Mouse (Mus musculus): ENCODE measurements around the gene Ell2. TPM values are rescaled to one million over a fixed set of nuclear protein-coding genes. Genes with fewer than 3 reads are reported as not detected.
A peak's percentile ranks its signal among the peaks of the same experiment; 100 is the strongest.

Gene Ell2
- polyA plus RNA-seq, 1 experiment from 2014 or later, result 8.4 TPM

DNA sequence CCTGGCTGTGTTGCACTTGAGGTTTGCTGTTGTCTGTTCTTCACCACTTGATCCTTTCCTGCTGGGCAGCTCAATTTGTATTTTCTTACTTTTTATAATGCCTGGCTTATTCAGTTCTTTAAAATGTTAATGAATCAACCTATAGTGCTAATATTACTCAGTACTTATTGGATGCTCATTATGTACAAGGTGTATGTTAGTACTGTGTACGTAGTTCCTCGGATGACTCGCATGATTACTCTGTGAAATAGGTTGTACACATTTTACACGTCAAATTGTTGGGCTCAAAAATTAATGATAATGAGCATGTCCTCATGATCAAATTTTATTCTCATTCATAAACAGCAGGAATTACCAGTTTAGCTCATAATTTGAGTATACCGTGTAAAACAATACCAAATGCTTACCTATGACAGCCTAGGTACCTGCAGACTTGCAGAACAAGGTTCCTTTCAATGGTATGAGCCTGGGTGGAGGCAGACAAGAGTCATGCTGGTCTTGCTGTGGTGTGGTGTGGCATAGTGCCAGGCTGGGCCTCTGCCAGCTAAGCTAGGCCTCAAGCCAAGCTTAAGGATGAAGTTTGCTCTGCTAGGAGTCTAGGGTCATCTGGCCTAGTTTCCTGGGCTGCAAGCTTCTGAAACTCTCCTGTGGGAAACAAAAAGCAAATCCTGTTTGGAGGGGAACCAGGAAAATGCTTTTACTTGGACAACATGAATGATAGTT, 45.8 kb downstream of the Ell2 start:
- Histone ChIP-seq H3K36me3 (no peaks in the 10 kb centered on the region), H3K4me2 (replicated peaks) (no peak overlapping the region), H3K27me3 (no peaks in the 10 kb centered on the region), H3K9me3 (replicated peaks) (no peaks in the 10 kb centered on the region), H3K4me1 (no peaks in the 10 kb centered on the region), H3K4me3 (no peak overlapping the region), H3K9ac (no peak overlapping the region), H3K27ac (no peak overlapping the region)
- WGBS, result 90% methylated on average over 5 of the region's 5 CpGs
- no peak for ATAC-seq (ENCODE audit: low FRiP score)

DNA sequence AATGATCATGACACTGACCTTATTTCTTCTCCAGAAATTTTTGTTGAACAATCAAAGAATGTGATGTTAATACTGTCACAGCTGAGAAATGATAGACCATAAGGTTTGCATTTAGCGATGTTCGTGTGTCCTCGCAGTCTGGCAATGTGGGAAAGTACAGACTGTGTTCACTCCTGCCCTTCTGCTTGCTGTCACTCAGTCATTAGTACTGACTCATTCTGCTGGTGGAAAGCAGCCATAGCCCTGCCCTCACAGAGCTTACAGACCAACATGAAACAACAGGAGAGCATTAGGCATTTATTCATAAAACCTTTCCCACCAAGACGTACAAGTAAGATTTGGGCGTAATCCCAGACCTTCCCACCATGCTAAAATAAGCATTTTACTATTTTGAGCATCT, 47.8 kb downstream of the Ell2 start:
- Histone ChIP-seq H3K27me3 (no peaks in the 10 kb centered on the region), H3K4me3 (no peak overlapping the region), H3K9me3 (replicated peaks) (no peaks in the 10 kb centered on the region), H3K4me2 (replicated peaks) (no peak overlapping the region), H3K36me3 (no peaks in the 10 kb centered on the region), H3K4me1 (no peaks in the 10 kb centered on the region), H3K27ac (no peak overlapping the region), H3K9ac (no peak overlapping the region)
- no peak for ATAC-seq (ENCODE audit: low FRiP score)
- WGBS, result 93% methylated on average over 5 of the region's 5 CpGs

DNA sequence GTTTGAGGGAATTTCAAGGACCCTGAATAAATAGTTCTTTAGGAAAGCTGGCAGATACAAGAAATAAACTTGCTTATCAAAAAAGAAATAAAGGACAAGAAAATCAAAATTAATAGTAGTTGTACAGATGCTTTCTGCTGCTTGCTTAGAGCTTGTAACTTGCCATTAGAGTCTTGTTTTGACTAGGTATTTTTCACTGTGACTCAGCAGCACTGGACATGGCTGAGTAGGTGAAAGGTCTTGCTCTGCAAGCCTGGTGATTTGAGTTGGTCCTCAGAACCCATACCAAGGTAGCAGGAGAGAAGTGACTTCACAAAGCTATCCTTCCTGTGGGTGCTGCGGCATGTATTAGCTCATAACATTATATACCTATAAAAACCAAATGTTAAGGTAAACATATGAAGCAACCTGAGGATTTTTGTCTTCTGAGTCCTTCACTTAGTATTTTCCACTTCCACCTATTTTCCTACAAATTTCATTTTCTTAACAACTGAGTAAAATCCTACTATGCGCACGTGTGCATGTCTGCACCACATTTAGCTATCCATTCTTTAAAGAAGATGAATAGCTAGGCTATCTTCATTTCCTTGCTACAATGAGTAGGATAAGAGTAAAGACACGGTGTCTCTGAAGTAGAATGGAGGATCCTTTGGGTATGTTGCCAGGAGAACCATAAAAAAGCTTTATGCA, 54.4 kb downstream of the Ell2 start:
- no peak overlapping the region for H3K9ac ChIP-seq
- no peak overlapping the region for H3K4me3 ChIP-seq
- 0 out of 2 replicates have a peak, but pooled peaks cover 3% of the 10 kb centered on the region for H3K36me3 ChIP-seq
- no peaks in the 10 kb centered on the region for H3K27me3 ChIP-seq
- no peak overlapping the region for H3K4me2 ChIP-seq (replicated peaks)
- peaks cover 5% of the 10 kb centered on the region for H3K4me1 ChIP-seq
- H3K9me3 ChIP-seq (replicated peaks), result no peaks in the 10 kb centered on the region
- WGBS, result 91% methylated on average over 4 of the region's 4 CpGs
- H3K27ac ChIP-seq, result no peak overlapping the region
- ATAC-seq (ENCODE audit: low FRiP score), result no peak

DNA sequence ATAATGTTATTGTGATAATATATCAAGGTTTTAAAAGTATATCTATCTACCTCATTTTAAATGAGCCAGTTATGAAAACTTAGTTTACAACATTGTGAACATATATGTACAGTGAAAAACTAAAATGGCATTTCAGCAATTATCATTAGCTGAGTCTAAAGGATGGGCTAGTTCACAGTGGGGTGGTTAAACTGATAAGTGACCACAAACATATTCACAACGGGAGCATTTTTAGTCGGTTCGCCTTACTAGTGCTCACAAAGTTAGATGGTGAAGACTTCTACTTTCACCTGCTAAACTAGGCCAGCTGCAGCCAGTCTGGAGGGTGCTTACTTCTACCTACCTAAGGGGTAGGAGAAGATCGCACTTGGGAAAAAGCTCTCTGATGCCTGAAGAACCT, 56.2 kb downstream of the Ell2 start:
- no peak for ATAC-seq (ENCODE audit: low FRiP score)
- 92% methylated on average over 4 of the region's 4 CpGs for WGBS
- no peak overlapping the region for H3K27ac ChIP-seq

DNA sequence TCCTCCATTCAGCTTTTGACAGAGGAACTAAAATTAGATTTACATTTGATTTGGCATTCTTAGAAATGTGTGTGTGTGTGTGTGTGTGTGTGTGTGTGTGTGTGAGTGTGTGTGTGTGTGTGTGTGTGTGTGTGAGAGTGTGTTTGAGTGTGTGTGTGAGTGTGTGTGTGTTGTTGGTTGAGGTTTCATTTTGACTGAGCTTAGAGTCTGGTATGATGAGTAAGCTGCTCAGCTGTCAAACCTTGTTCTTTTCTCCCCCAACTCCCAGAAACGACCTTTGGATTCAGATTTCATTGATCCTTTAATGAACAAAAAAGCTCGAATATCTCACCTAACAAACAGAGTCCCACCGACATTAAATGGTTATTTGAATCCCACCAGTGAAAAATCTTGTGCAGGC, 56.7 kb downstream of the Ell2 start:
- Histone ChIP-seq H3K4me2 (replicated peaks) (no peak overlapping the region), H3K36me3 (0 out of 2 replicates have a peak, but pooled peaks cover 3% of the 10 kb centered on the region), H3K27ac (no peak overlapping the region), H3K9ac (no peak overlapping the region), H3K4me3 (no peak overlapping the region), H3K27me3 (no peaks in the 10 kb centered on the region), H3K9me3 (replicated peaks) (no peaks in the 10 kb centered on the region), H3K4me1 (peaks cover 11% of the 10 kb centered on the region)
- no peak for ATAC-seq (ENCODE audit: low FRiP score)
- WGBS, result 66% methylated on average over 3 of the region's 3 CpGs

More for the DNA sequence above, 56.2 kb downstream of the Ell2 start:
- no peak overlapping the region for H3K9ac ChIP-seq
- H3K4me2 ChIP-seq (replicated peaks), result no peak overlapping the region
- no peaks in the 10 kb centered on the region for H3K27me3 ChIP-seq
- no peaks in the 10 kb centered on the region for H3K9me3 ChIP-seq (replicated peaks)
- 0 out of 2 replicates have a peak, but pooled peaks cover 3% of the 10 kb centered on the region for H3K36me3 ChIP-seq
- peaks cover 8% of the 10 kb centered on the region for H3K4me1 ChIP-seq
- no peak overlapping the region for H3K4me3 ChIP-seq

DNA sequence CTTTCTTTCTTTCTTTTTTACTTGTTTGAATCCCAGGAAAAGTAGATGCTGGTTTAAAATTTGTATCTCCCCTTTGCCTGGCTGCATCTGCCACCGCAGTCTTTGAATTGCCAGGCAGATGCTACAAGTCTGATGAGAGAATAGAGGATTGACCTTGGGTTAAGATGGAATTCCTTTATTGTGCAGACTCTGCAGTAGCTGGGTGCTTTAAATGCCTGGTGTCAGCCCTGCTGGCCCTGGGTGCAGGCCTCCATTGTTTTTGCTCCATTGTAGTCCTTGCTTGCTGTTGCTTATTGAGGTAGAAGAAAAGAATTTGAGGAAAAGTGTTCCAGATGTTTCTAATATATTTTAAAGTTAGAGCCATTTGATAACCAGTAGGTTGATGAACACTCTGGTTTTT, 59.2 kb downstream of the Ell2 start:
- H3K4me1 ChIP-seq, result peaks cover 11% of the 10 kb centered on the region
- no peak overlapping the region for H3K4me2 ChIP-seq (replicated peaks)
- no peak overlapping the region for H3K4me3 ChIP-seq
- no peak for ATAC-seq (ENCODE audit: low FRiP score)
- 39% methylated on average over 1 of the region's 1 CpGs for WGBS
- H3K36me3 ChIP-seq, result 0 out of 2 replicates have a peak, but pooled peaks cover 3% of the 10 kb centered on the region
- H3K27me3 ChIP-seq, result no peaks in the 10 kb centered on the region
- H3K27ac ChIP-seq, result no peak overlapping the region
- H3K9me3 ChIP-seq (replicated peaks), result no peaks in the 10 kb centered on the region
- H3K9ac ChIP-seq, result no peak overlapping the region

DNA sequence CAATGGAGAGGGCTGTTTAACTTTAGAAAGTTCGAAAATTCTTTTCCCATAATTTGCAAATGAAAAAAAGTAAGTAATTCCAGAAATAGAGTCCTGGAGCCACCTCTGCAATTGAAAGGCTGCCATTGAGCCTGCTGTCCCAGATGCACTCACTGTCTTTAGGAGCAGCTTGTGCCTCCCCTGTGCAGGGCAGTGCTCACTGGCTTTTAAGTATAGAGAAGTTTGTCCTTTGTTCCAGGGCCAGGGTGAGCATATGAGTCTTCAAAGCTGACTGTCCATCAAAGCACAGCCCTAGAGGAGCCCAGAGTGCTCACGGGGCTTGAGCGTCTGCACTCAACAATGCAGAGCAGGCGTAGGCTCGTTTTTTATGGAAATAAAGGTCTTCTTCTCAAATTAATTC, 59.7 kb downstream of the Ell2 start:
- H3K27me3 ChIP-seq, result no peaks in the 10 kb centered on the region
- WGBS, result 30% methylated on average over 5 of the region's 5 CpGs
- H3K4me2 ChIP-seq (replicated peaks), result no peak overlapping the region
- H3K9ac ChIP-seq, result no peak overlapping the region
- peaks cover 11% of the 10 kb centered on the region for H3K4me1 ChIP-seq
- H3K27ac ChIP-seq, result no peak overlapping the region
- H3K4me3 ChIP-seq, result no peak overlapping the region
- no peaks in the 10 kb centered on the region for H3K9me3 ChIP-seq (replicated peaks)
- H3K36me3 ChIP-seq, result 0 out of 2 replicates have a peak, but pooled peaks cover 3% of the 10 kb centered on the region
- ATAC-seq (ENCODE audit: low FRiP score), result peak; percentile 66; the same call in 1 of the 2 replicates

DNA sequence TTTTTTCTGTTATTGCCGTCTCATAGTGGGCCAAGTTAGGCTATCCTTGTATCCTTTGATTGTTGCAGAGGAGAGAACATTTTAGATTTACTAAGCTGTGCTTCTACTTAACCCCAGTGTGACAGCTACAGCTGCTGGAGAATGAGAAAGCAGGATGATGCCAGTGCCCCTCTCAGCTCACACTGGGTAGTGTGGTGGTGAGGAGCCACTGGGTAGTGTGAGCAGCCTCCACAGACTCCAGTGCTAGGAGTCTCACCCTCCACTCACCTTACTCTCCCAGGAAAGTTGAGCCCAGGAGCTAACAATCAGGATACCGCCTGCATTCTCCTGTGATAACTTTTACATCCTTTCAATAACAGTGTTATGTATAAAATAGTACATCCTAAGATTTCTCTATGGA, 60.4 kb downstream of the Ell2 start:
- peaks cover 11% of the 10 kb centered on the region for H3K4me1 ChIP-seq
- WGBS, result 54% methylated on average over 2 of the region's 2 CpGs
- H3K27me3 ChIP-seq, result no peaks in the 10 kb centered on the region
- no peak overlapping the region for H3K27ac ChIP-seq
- no peak overlapping the region for H3K9ac ChIP-seq
- H3K36me3 ChIP-seq, result 0 out of 2 replicates have a peak, but pooled peaks cover 3% of the 10 kb centered on the region
- no peaks in the 10 kb centered on the region for H3K9me3 ChIP-seq (replicated peaks)
- no peak overlapping the region for H3K4me3 ChIP-seq
- no peak for ATAC-seq (ENCODE audit: low FRiP score)
- H3K4me2 ChIP-seq (replicated peaks), result no peak overlapping the region

DNA sequence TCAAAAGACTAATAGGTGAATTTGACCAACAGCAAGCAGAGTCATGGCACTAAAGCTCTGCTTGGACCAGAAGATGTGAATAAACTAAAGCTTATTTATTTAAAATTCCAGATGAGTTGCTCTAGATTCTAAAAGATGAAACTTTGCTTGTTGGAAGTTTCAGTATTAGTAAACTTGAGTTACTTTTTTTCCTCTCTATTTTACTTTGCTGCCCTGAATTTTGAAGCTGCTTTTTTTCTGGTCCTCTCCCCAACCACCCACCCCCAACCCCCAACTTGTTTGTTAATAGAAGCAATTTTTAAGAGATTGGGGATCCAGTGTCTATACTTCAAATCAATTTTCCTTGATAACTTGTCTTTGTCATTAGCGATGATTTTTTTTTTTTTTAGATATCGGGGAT, 64.2 kb downstream of the Ell2 start:
- H3K4me2 ChIP-seq (replicated peaks), result no peak overlapping the region
- no peaks in the 10 kb centered on the region for H3K36me3 ChIP-seq
- H3K4me3 ChIP-seq, result no peak overlapping the region
- WGBS, result 98% methylated on average over 2 of the region's 2 CpGs
- no peaks in the 10 kb centered on the region for H3K27me3 ChIP-seq
- no peak overlapping the region for H3K27ac ChIP-seq
- no peak overlapping the region for H3K9ac ChIP-seq
- no peak for ATAC-seq (ENCODE audit: low FRiP score)
- H3K9me3 ChIP-seq (replicated peaks), result no peaks in the 10 kb centered on the region
- peaks cover 9% of the 10 kb centered on the region for H3K4me1 ChIP-seq

DNA sequence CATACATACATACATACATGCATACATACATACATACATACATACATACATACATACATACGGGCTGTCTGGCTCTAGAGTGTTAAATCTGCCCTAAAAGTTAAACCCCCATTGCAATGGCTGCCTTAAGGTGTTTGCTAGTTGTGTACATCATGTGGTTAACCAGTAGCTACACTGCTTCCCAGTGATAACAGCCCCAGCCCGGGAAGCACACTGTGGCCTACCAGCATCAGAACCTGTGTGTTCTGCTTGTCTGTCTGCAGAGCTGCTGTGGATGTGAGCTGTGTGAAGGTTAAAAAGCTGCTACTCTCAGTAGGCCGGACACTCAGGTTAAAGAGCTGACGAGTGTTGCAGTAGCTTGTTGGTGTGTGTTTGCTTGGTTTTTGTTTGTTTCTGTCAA, 64.8 kb downstream of the Ell2 start:
- Histone ChIP-seq H3K36me3 (no peaks in the 10 kb centered on the region), H3K27me3 (no peaks in the 10 kb centered on the region), H3K9me3 (replicated peaks) (no peaks in the 10 kb centered on the region), H3K4me3 (no peak overlapping the region), H3K4me1 (peaks cover 2% of the 10 kb centered on the region; the same call in 1 of the 2 replicates), H3K9ac (no peak overlapping the region), H3K4me2 (replicated peaks) (no peak overlapping the region), H3K27ac (no peak overlapping the region)
- WGBS, result 89% methylated on average over 4 of the region's 4 CpGs
- ATAC-seq (ENCODE audit: low FRiP score), result no peak

DNA sequence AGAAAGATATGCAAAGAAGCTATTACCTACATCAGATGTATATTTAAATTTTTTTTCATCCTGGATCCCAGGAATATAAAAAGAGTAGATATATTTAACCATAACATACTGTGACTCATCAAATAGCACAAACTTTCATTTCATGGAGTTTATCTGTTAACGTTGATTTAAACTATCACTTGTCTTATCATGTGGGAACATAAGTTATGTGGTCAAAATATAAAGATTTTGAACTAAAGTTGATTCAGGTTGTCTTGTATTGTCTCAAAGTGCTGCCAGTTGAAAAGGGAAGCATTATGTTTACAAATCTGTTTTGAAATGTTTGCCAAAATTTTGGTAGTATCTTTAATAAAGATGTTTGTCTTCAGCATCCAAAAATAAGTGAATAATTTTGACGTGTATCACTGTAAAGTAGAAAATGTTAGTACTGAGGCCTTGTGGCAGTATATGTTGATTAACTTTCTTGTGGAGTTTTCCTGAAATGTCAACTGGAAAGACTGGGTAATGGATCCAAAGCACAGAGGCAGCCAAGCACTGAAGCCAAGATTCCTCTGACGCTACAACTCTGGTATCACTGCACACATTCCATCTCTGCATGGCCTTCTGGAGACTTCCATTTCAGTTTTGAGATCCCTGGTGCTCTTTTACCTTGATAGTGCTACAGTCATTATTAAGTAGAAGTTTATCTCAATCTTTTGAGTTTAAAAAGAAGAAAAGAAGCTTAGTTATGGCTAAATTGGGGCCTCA, 65.6 kb downstream of the Ell2 start:
- no peak for ATAC-seq (ENCODE audit: low FRiP score)
- H3K27me3 ChIP-seq, result no peaks in the 10 kb centered on the region
- 92% methylated on average over 3 of the region's 3 CpGs for WGBS

DNA sequence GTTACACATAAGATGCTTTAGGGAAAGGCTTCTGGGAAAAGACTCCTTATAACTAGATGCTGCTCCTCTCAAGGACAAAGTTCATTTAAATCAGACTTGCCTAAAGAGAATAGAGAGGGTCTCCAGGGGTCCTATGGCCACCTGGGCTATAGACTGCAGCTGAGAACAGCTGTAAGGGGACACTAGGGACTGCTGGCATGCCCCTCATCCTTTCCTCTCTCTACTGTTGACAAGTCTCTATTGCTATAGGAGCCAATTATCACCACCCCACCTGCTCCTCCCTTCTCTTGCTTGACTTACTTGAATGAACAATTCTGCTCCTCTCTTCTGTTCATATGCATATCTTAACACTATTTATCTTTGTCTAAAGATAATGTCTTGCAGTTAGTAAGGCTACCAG, 69.4 kb downstream of the Ell2 start:
- Histone ChIP-seq H3K4me3 (no peak overlapping the region), H3K4me2 (replicated peaks) (no peak overlapping the region), H3K27me3 (no peaks in the 10 kb centered on the region), H3K9ac (no peak overlapping the region), H3K36me3 (no peaks in the 10 kb centered on the region), H3K9me3 (replicated peaks) (no peaks in the 10 kb centered on the region), H3K27ac (no peak overlapping the region), H3K4me1 (no peaks in the 10 kb centered on the region)
- ATAC-seq (ENCODE audit: low FRiP score), result no peak

More for the DNA sequence above, 65.6 kb downstream of the Ell2 start:
- H3K36me3 ChIP-seq, result no peaks in the 10 kb centered on the region
- no peak overlapping the region for H3K4me3 ChIP-seq
- H3K9ac ChIP-seq, result no peak overlapping the region
- H3K4me2 ChIP-seq (replicated peaks), result no peak overlapping the region
- 0 out of 2 replicates have a peak, but pooled peaks cover 2% of the 10 kb centered on the region for H3K4me1 ChIP-seq
- no peak overlapping the region for H3K27ac ChIP-seq
- no peaks in the 10 kb centered on the region for H3K9me3 ChIP-seq (replicated peaks)

All from hindbrain, embryonic 12.5 days (tissue).